Mouse (Mus musculus) MEL (cell line): ENCODE data around the gene Car12. TPM values are rescaled to one million over a fixed set of nuclear protein-coding genes. Genes with fewer than 3 reads are reported as not detected.

Source experiments
- DNase-seq: peaks from one replicate; pipeline ENCODE4 v3.0.0; 2011; ENCODE audit warnings: low read depth, low spot score
- H3K27ac ChIP-seq: 2 replicates; pipeline ENCODE4 v1.5.1; 2012; ENCODE audit warnings: low read depth, mild to moderate bottlenecking, control low read depth, low read length, moderate library complexity; ENCODE audit not compliant: control insufficient read depth
- H3K27me3 ChIP-seq, 2 experiments: fragments of 150-350 bp in 1 of 2; sonication (generic) in 1 of 2; 2 replicates each; pipeline ENCODE4 v1.6.1; 2012; ENCODE audit warnings: low read length in 2 of 2, mild to moderate bottlenecking in 2 of 2, improper control_type of control experiment in 1 of 2, moderate library complexity in 1 of 2; ENCODE audit not compliant: insufficient read depth in 2 of 2, control insufficient read depth in 1 of 2
- H3K36me3 ChIP-seq, 2 experiments: 2 replicates each; pipeline ENCODE4 v1.6.1; 2012 to 2014; ENCODE audit warnings: low read length in 2 of 2, improper control_type of control experiment in 1 of 2, inconsistent platforms in 1 of 2, mild to moderate bottlenecking in 1 of 2; ENCODE audit not compliant: insufficient read depth in 2 of 2, control insufficient read depth in 1 of 2
- H3K4me1 ChIP-seq, 2 experiments: fragments of 150-350 bp in 1 of 2; sonication (generic) in 1 of 2; 2 replicates each; pipeline ENCODE4 v1.6.1; 2012; ENCODE audit warnings: low read length in 2 of 2, improper control_type of control experiment in 1 of 2, mild to moderate bottlenecking in 1 of 2; ENCODE audit not compliant: insufficient read depth in 2 of 2, control insufficient read depth in 1 of 2
- H3K4me3 ChIP-seq, 2 experiments: fragments of 150-350 bp in 1 of 2; sonication (generic) in 1 of 2; 2 replicates each; pipeline ENCODE4 v1.5.1; 2012; ENCODE audit warnings: low read depth in 2 of 2, low read length in 2 of 2, mild to moderate bottlenecking in 2 of 2, moderate library complexity in 2 of 2, control low read depth in 1 of 2, improper control_type of control experiment in 1 of 2; ENCODE audit not compliant: control insufficient read depth in 1 of 2, insufficient read depth in 1 of 2
- H3K79me2 ChIP-seq: 2 replicates; pipeline ENCODE4 v1.6.1; 2012; ENCODE audit warnings: mild to moderate bottlenecking, low read length, moderate library complexity; ENCODE audit not compliant: control insufficient read depth, poor library complexity, insufficient read depth
- H3K9ac ChIP-seq: 2 replicates; pipeline ENCODE4 v1.6.1; 2012; ENCODE audit warnings: low read depth, mild to moderate bottlenecking, control low read depth, low read length, moderate library complexity; ENCODE audit not compliant: control insufficient read depth, poor library complexity, severe bottlenecking
- H3K9me3 ChIP-seq: fragments of 150-350 bp; sonication (generic); replicated peaks from 2 replicates; pipeline ENCODE4 v1.6.1; 2012; ENCODE audit warnings: mild to moderate bottlenecking, low read length, improper control_type of control experiment, moderate library complexity; ENCODE audit not compliant: insufficient read depth
- BHLHE40 ChIP-seq: IDR thresholded peaks from 2 replicates; pipeline ENCODE4 v1.6.1; 2012; ENCODE audit warnings: low read depth, mild to moderate bottlenecking, inconsistent platforms, low read length, improper control_type of control experiment, borderline replicate concordance
- CHD2 ChIP-seq: IDR thresholded peaks from 2 replicates; pipeline ENCODE4 v1.6.1; 2011; ENCODE audit warnings: low read length, improper control_type of control experiment
- CTCF ChIP-seq, 3 experiments: IDR thresholded peaks in 2 of 3; conservative IDR thresholded peaks in 1 of 3; 2 replicates each; pipeline ENCODE4 v1.5.1; 2011 to 2012; ENCODE audit warnings: low read length in 3 of 3, low read depth in 2 of 3, mild to moderate bottlenecking in 2 of 3, improper control_type of control experiment in 1 of 3, inconsistent platforms in 1 of 3, mixed read lengths in 1 of 3, moderate library complexity in 1 of 3; ENCODE audit not compliant: control insufficient read depth in 1 of 3, insufficient read depth in 1 of 3, poor library complexity in 1 of 3, severe bottlenecking in 1 of 3
- E2F4 ChIP-seq: IDR thresholded peaks from 2 replicates; pipeline ENCODE4 v1.6.1; 2011; ENCODE audit warnings: low read depth, low read length, improper control_type of control experiment, borderline replicate concordance
- ELF1 ChIP-seq: IDR thresholded peaks from 2 replicates; pipeline ENCODE4 v1.6.1; 2014; ENCODE audit warnings: low read depth, mild to moderate bottlenecking, inconsistent platforms, low read length, improper control_type of control experiment, moderate library complexity
- EP300 ChIP-seq, 2 experiments: IDR thresholded peaks; 2 replicates each; pipeline ENCODE4 v1.6.1; 2011; ENCODE audit warnings: improper control_type of control experiment in 2 of 2, low read length in 2 of 2, low read depth in 1 of 2, mild to moderate bottlenecking in 1 of 2
- GABPA ChIP-seq: IDR thresholded peaks from 2 replicates; pipeline ENCODE4 v1.6.1; 2012; ENCODE audit warnings: low read depth, mild to moderate bottlenecking, inconsistent platforms, low read length, improper control_type of control experiment, moderate library complexity
- GATA1 ChIP-seq: IDR thresholded peaks from 2 replicates; pipeline ENCODE4 v1.6.1; 2011; ENCODE audit warnings: low read depth, low read length, improper control_type of control experiment
- JUND ChIP-seq: IDR thresholded peaks from 2 replicates; pipeline ENCODE4 v1.6.1; 2011; ENCODE audit warnings: low read depth, mild to moderate bottlenecking, improper control_type of control experiment, low read length
- KAT2A ChIP-seq: conservative IDR thresholded peaks from 2 replicates; pipeline ENCODE4 v1.6.1; 2012; ENCODE audit warnings: low read depth, low read length, improper control_type of control experiment, inconsistent platforms
- MAFK ChIP-seq: IDR thresholded peaks from 2 replicates; pipeline ENCODE4 v1.6.1; 2011; ENCODE audit warnings: low read depth, mild to moderate bottlenecking, low read length, improper control_type of control experiment, borderline replicate concordance
- MAX ChIP-seq: IDR thresholded peaks from 2 replicates; pipeline ENCODE4 v1.6.1; 2011; ENCODE audit warnings: low read length, improper control_type of control experiment
- MXI1 ChIP-seq: IDR thresholded peaks from 2 replicates; pipeline ENCODE4 v1.6.1; 2011; ENCODE audit warnings: mild to moderate bottlenecking, low read depth, low read length, improper control_type of control experiment
- NELFE ChIP-seq: IDR thresholded peaks from 2 replicates; pipeline ENCODE4 v1.6.1; 2011; ENCODE audit warnings: low read depth, low read length, improper control_type of control experiment
- POLR2A ChIP-seq, 2 experiments: IDR thresholded peaks; 2 replicates each; pipeline ENCODE4 v1.6.1; 2011 to 2012; ENCODE audit warnings: low read length in 2 of 2, mild to moderate bottlenecking in 2 of 2, control low read depth in 1 of 2, improper control_type of control experiment in 1 of 2, low read depth in 1 of 2, moderate library complexity in 1 of 2; ENCODE audit not compliant: control insufficient read depth in 1 of 2, insufficient read depth in 1 of 2, poor library complexity in 1 of 2
- POLR2AphosphoS2 ChIP-seq: IDR thresholded peaks from 2 replicates; pipeline ENCODE4 v1.6.1; 2011; ENCODE audit warnings: low read length, improper control_type of control experiment
- RAD21 ChIP-seq: IDR thresholded peaks from 2 replicates; pipeline ENCODE4 v1.6.1; 2011; ENCODE audit warnings: mild to moderate bottlenecking, low read depth, low read length, improper control_type of control experiment
- RCOR1 ChIP-seq: IDR thresholded peaks from 2 replicates; pipeline ENCODE4 v1.6.1; 2012; ENCODE audit warnings: low read depth, mild to moderate bottlenecking, inconsistent platforms, low read length, improper control_type of control experiment
- SIN3A ChIP-seq: IDR thresholded peaks from 2 replicates; pipeline ENCODE4 v1.6.1; 2012; ENCODE audit warnings: low read length, improper control_type of control experiment, inconsistent platforms
- SMC3 ChIP-seq: IDR thresholded peaks from 2 replicates; pipeline ENCODE4 v1.6.1; 2011; ENCODE audit warnings: low read depth, low read length, improper control_type of control experiment
- TBP ChIP-seq: IDR thresholded peaks from 2 replicates; pipeline ENCODE4 v1.8.0; 2011; ENCODE audit warnings: low read depth, low read length, improper control_type of control experiment
- TCF12 ChIP-seq: IDR thresholded peaks from 2 replicates; pipeline ENCODE4 v1.6.1; 2014; ENCODE audit warnings: low read depth, mild to moderate bottlenecking, inconsistent platforms, low read length, improper control_type of control experiment, moderate library complexity
- UBTF ChIP-seq: IDR thresholded peaks from 2 replicates; pipeline ENCODE4 v1.6.1; 2012; ENCODE audit warnings: low read depth, mild to moderate bottlenecking, inconsistent platforms, low read length, improper control_type of control experiment, moderate library complexity, borderline replicate concordance; ENCODE audit not compliant: insufficient read depth
- USF2 ChIP-seq, 2 experiments: IDR thresholded peaks; 2 replicates each; pipeline ENCODE4 v1.6.1; 2011 to 2012; ENCODE audit warnings: improper control_type of control experiment in 2 of 2, low read length in 2 of 2, borderline replicate concordance in 1 of 2, inconsistent platforms in 1 of 2, low read depth in 1 of 2, mild to moderate bottlenecking in 1 of 2; ENCODE audit not compliant: insufficient read depth in 1 of 2
- ZC3H11A ChIP-seq: IDR thresholded peaks from 2 replicates; pipeline ENCODE4 v1.6.1; 2012; ENCODE audit warnings: low read depth, mild to moderate bottlenecking, inconsistent platforms, low read length, improper control_type of control experiment
- ZMIZ1 ChIP-seq: IDR thresholded peaks from 2 replicates; pipeline ENCODE4 v1.6.1; 2012; ENCODE audit warnings: low read depth, mild to moderate bottlenecking, inconsistent platforms, low read length, improper control_type of control experiment, moderate library complexity
- ZNF384 ChIP-seq: IDR thresholded peaks from 2 replicates; pipeline ENCODE4 v1.6.1; 2012; ENCODE audit warnings: low read depth, mild to moderate bottlenecking, inconsistent platforms, low read length, improper control_type of control experiment
- polyA plus RNA-seq, 2 experiments: library from polyadenylated mRNA; stranded (reverse) in 1 of 2; unstranded in 1 of 2; fragments of >175 nt in 1 of 2; fragments of >200 nt in 1 of 2; gene quantifications; 2 replicates each; pipeline versions ENCODE4 v1.2.1 to v1.2.4; 2012; ENCODE audit warnings: low replicate concordance in 2 of 2, low read depth in 1 of 2; ENCODE audit not compliant: insufficient read length in 2 of 2, insufficient read depth in 1 of 2, missing spikeins in 1 of 2
- total RNA-seq: library from RNA; depleted of rRNA; stranded (reverse); fragments of 300-350 nt; gene quantifications from 2 replicates; pipeline ENCODE4 v1.2.3, GENCODE M21; 2012

Gene Car12
- total and polyA plus RNA-seq, 3 experiments = 0.77 to 1.8 TPM; not detected in 1

- DNase-seq = peak; percentile 52
- Histone ChIP-seq H3K79me2 (no peaks in the 10 kb centered on the region), H3K36me3 (no peaks in the 10 kb centered on the region), H3K27me3 (peaks cover 0 to 4% of the 10 kb centered on the region in 2 experiments; a peak in 2 of 4 replicates), H3K4me1 (no peaks in the 10 kb centered on the region; a peak in 1 of 4 replicates), H3K27ac (no peak overlapping the region), H3K4me3 (no peak overlapping the region), H3K9me3 (no peaks in the 10 kb centered on the region), H3K9ac (no peak overlapping the region)
- no peak for TF ChIP-seq CHD2
- no peak for TF ChIP-seq GATA1
- TF ChIP-seq E2F4 = no peak
- TF ChIP-seq BHLHE40 = no peak
- TF ChIP-seq MAFK = no peak
- TF ChIP-seq NELFE = no peak
- TF ChIP-seq POLR2A (IDR thresholded peaks at IDR 0.05; ENCODE audit: control insufficient read depth in 1 of 2, insufficient read depth in 1 of 2, low read depth in 1 of 2, low read length in 2 of 2, poor library complexity in 1 of 2) = no peak
- TF ChIP-seq RAD21 = peak; percentile 3
- no peak for TF ChIP-seq ZNF384
- TF ChIP-seq ELF1 = no peak
- TF ChIP-seq TCF12 = no peak
- TF ChIP-seq TBP = no peak
- peak in 1 of 3 experiments; percentile 49; a peak in 2 of 6 replicates for TF ChIP-seq CTCF (IDR thresholded peaks at IDR 0.05 in 2 of 3, conservative IDR thresholded peaks at IDR 0.05 in 1 of 3; ENCODE audit: control insufficient read depth in 1 of 3, insufficient read depth in 1 of 3, low read depth in 2 of 3, low read length in 3 of 3, poor library complexity in 1 of 3, severe bottlenecking in 1 of 3)
- peak; percentile 53 for TF ChIP-seq SMC3
- no peak for TF ChIP-seq ZMIZ1
Observed at GRCm38 (mm10) chr9:66705354-66705753, 8.1 kb upstream of the Car12 start.

- DNase-seq = peak; percentile 83
- H3K9me3 ChIP-seq = no peaks in the 10 kb centered on the region
- no peaks in the 10 kb centered on the region for H3K79me2 ChIP-seq
- H3K36me3 ChIP-seq = no peaks in the 10 kb centered on the region
- no peak overlapping the region for H3K27ac ChIP-seq
- TF ChIP-seq UBTF (no peak), E2F4 (no peak), EP300 (IDR thresholded peaks at IDR 0.05; ENCODE audit: low read depth in 1 of 2, low read length in 2 of 2) (peak in 1 of 2 experiments; percentile 13; a peak in 1 of 4 replicates), SIN3A (peak; percentile 54; the same call in 1 of the 2 replicates), MXI1 (no peak), POLR2A (IDR thresholded peaks at IDR 0.05; ENCODE audit: control insufficient read depth in 1 of 2, insufficient read depth in 1 of 2, low read depth in 1 of 2, low read length in 2 of 2, poor library complexity in 1 of 2) (no peak), ZC3H11A (peak; percentile 78), GABPA (no peak), ZNF384 (no peak), CHD2 (no peak), CTCF (IDR thresholded peaks at IDR 0.05 in 2 of 3, conservative IDR thresholded peaks at IDR 0.05 in 1 of 3; ENCODE audit: control insufficient read depth in 1 of 3, insufficient read depth in 1 of 3, low read depth in 2 of 3, low read length in 3 of 3, poor library complexity in 1 of 3, severe bottlenecking in 1 of 3) (peak; percentile 60 to 94 (median 94)), MAFK (no peak), USF2 (IDR thresholded peaks at IDR 0.05; ENCODE audit: borderline replicate concordance in 1 of 2, insufficient read depth in 1 of 2, low read depth in 1 of 2, low read length in 2 of 2) (no peak), JUND (0 out of 2 replicates have a peak, but pooled peaks have one; percentile 40), RAD21 (peak; percentile 82), POLR2AphosphoS2 (no peak), RCOR1 (no peak), KAT2A (0 out of 2 replicates have a peak, but pooled peaks have one; percentile 11), SMC3 (peak; percentile 96), MAX (no peak)
- peaks cover 0 to 4% of the 10 kb centered on the region in 2 experiments; a peak in 2 of 4 replicates for H3K27me3 ChIP-seq
- no peak overlapping the region for H3K4me3 ChIP-seq
- no peak overlapping the region for H3K9ac ChIP-seq
- no peaks in the 10 kb centered on the region; a peak in 1 of 4 replicates for H3K4me1 ChIP-seq
Observed at GRCm38 (mm10) chr9:66705766-66706165, 7.7 kb upstream of the Car12 start.
